Mouse (Mus musculus) bone marrow macrophage, adult 2 months (primary cell): ENCODE results near the gene Lrrfip2.

Experiments used
- CTCF ChIP-seq: IDR thresholded peaks from 2 replicates; pipeline ENCODE4 v1.5.1; 2012; ENCODE audit warnings: low read depth, mild to moderate bottlenecking, low read length, moderate library complexity
- POLR2A ChIP-seq: IDR thresholded peaks from 2 replicates; pipeline ENCODE4 v1.6.1; 2012; ENCODE audit warnings: mild to moderate bottlenecking, low read depth, low read length, borderline replicate concordance

DNA sequence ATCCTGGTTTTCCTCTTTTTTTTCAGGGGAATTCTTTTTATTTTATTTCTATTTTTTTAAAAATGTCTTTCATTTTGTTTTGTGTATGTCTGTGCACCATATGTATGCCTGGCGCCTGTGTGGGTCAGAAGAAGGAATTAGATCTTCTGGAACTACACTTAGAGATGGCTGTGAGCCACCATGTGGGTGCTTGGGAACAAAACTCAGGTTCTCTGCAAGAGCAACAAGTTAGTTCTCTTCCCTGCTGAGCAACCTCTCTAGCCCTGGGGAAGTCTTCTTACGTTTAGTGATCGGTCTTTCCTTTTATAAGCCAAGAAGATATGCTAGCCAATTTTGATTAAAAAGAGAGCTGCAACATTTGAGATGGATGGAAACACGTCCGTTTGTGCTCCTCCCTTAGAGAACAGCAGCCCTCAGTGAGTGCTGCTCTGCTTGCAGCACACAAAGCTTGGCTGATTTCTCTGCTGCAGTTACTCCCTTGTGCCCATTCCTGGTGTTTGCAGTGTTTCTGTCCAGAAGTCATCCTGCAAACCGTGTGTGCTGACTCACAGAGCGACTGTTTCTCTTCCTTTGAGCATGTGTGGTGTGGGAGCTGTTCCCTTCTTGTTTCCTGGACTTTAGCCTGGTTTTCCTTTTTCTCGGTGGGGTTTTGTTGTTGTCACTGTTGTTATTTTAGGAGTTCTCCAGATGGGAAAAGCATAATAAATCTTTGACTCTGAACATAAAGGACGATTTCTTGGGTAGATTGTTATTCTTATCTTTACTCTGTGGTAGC, 87.4 kb downstream of the Lrrfip2 start:
- TF ChIP-seq CTCF (no peak), POLR2A (no peak)
